Mouse (Mus musculus): Measurements from ENCODE around the gene Sh3bp5l. TPM values are rescaled to one million over a fixed set of nuclear protein-coding genes. Genes with fewer than 3 reads are reported as not detected.

Gene Sh3bp5l
- polyA plus RNA-seq (2012; ENCODE audit: insufficient read depth, insufficient read length, missing spikeins) = 17.3 and 19.2 TPM in 2 replicates

DNA sequence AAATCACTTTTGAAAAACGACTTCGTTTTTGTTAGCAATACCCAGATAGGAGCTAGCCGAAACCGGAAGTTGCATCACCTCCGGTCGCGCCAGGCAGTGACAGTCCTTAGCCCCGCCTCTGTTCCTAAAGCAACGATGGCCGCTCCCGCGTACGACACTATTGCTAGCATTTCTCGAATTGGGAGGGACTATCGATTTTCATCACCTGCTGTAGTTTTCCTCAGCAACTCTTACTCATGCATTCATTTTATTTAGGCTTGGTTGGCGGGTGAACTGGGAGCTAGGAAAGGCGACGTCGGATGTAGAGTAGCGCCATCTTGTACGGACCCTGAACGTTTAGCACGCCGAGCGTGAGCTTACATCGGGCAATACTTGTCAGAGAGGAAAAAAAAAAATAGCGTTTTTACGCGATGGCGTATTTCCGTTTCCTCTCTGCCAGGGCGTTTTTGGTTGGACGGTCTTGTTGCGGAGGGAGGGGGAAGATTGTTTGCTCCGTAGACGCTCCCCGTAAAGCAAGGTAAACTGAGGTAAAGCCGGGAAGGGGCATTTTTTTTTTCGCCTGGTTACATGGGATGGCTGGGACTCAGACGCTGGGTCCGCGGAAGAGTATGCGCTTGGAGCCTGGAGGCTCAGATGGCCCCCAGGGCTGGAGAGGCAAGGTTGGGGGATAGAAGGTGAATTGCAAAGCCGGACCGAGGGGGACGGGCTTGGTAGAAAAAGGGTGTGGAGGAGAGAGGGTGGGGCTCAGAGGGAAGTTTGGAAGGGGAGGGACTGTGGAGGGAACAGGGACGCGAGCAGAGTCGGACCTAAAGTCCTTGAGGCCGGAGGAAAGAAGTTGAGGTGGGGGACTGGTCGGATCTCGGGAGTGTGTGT is at the start of gene Sh3bp5l, which contains the start of gene Zfp672:
Gene Sh3bp5l, plus strand, starts transcription at position 449 of the 873 bp plus-strand sequence.
Gene Zfp672, minus strand, starts transcription at position 64 of the 873 bp plus-strand sequence.
- H3K4me1 ChIP-seq (ENCODE audit: control insufficient read depth, insufficient read depth, low read length) = peaks cover 22% of the 10 kb centered on the region

DNA sequence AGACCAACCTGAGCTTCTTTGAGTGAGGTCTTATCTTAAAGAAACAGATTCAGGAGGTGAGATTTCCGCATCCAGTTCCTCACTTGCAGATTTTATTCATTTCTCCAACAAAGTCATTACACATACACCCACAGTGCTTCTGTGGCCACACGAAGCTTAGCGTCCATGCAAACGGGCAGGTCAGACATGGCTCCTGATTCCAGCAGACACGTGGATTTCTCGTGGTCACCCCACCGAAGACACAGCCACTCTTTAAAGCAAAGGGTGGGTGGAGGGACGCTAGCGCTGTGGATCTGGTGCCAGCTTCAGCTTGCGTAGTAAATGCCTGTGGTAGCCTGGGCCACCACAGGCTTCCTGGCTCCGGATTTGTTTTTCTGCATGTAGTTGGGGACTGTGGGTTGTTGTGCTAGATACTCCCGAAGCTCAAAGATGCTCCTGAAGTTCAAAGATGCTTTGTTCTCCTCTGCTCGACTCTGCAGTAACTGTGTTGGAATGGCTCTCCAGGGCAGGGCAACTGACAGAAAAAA is 48.5 kb upstream of the Sh3bp5l start:
- H3K27ac ChIP-seq (ENCODE audit: insufficient read depth, low read depth, low read length) = peak overlapping the region; percentile 28; the same call in 1 of the 2 replicates
- peaks cover 15% of the 10 kb centered on the region for H3K4me1 ChIP-seq (ENCODE audit: control insufficient read depth, insufficient read depth, low read length)
- TF ChIP-seq POLR2A (IDR thresholded peaks at IDR 0.05; ENCODE audit: borderline replicate concordance, low read depth, low read length) = no peak
- no peak for TF ChIP-seq CTCF (IDR thresholded peaks at IDR 0.05; ENCODE audit: low read depth, low read length)
- H3K4me3 ChIP-seq (ENCODE audit: insufficient read depth, low read length) = no peak overlapping the region

More for the DNA sequence above, at the start of gene Sh3bp5l, which contains the start of gene Zfp672:
- TF ChIP-seq CTCF (IDR thresholded peaks at IDR 0.05; ENCODE audit: low read depth, low read length) (no peak), POLR2A (IDR thresholded peaks at IDR 0.05; ENCODE audit: borderline replicate concordance, low read depth, low read length) (no peak)
- Histone ChIP-seq H3K27ac (ENCODE audit: insufficient read depth, low read depth, low read length) (peak within 1 kb of the TSS; percentile 82), H3K4me3 (ENCODE audit: insufficient read depth, low read length) (peak within 1 kb of the TSS; percentile 91)

DNA sequence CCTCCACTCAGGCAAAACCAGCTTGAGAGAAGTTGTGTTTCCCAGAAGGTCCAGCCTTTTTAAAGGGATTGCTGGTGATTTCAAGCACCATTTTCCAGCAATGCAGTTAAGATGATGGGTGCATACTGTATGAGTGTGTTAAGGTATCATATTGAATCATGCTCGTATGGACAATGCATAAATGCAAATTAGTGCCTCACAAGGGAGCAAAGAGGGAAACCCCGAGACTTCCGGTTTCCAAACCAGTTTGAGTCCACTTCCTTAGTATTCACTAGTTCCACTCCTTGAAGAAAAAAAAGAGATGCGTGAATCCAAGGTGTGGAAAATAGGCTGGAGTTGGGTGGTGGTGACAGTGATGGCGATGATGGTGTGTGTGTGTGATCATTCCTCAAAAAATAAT is 48.0 kb upstream of the Sh3bp5l start:
- no peak for TF ChIP-seq CTCF (IDR thresholded peaks at IDR 0.05; ENCODE audit: low read depth, low read length)
- Histone ChIP-seq H3K27ac (ENCODE audit: insufficient read depth, low read depth, low read length) (peak overlapping the region; percentile 28; the same call in 1 of the 2 replicates), H3K4me3 (ENCODE audit: insufficient read depth, low read length) (no peak overlapping the region), H3K4me1 (ENCODE audit: control insufficient read depth, insufficient read depth, low read length) (peaks cover 15% of the 10 kb centered on the region)

- Histone ChIP-seq H3K27ac (ENCODE audit: insufficient read depth, low read depth, low read length) (no peak overlapping the region), H3K4me3 (ENCODE audit: insufficient read depth, low read length) (no peak overlapping the region), H3K4me1 (ENCODE audit: control insufficient read depth, insufficient read depth, low read length) (no peaks in the 10 kb centered on the region)
- TF ChIP-seq POLR2A (IDR thresholded peaks at IDR 0.05; ENCODE audit: borderline replicate concordance, low read depth, low read length) (no peak), CTCF (IDR thresholded peaks at IDR 0.05; ENCODE audit: low read depth, low read length) (no peak)
Measured at GRCm38 (mm10) chr11:58289992-58290682, 40.4 kb upstream of the Sh3bp5l start.

GRCm38 (mm10) chr11:58290812-58291211 is 39.7 kb upstream of the Sh3bp5l start:
- Histone ChIP-seq H3K4me1 (ENCODE audit: control insufficient read depth, insufficient read depth, low read length) (no peaks in the 10 kb centered on the region), H3K27ac (ENCODE audit: insufficient read depth, low read depth, low read length) (no peak overlapping the region), H3K4me3 (ENCODE audit: insufficient read depth, low read length) (no peak overlapping the region)
- TF ChIP-seq CTCF (IDR thresholded peaks at IDR 0.05; ENCODE audit: low read depth, low read length) = no peak
- TF ChIP-seq POLR2A (IDR thresholded peaks at IDR 0.05; ENCODE audit: borderline replicate concordance, low read depth, low read length) = no peak

- Histone ChIP-seq H3K4me1 (ENCODE audit: control insufficient read depth, insufficient read depth, low read length) (no peaks in the 10 kb centered on the region), H3K4me3 (ENCODE audit: insufficient read depth, low read length) (no peak overlapping the region), H3K27ac (ENCODE audit: insufficient read depth, low read depth, low read length) (no peak overlapping the region)
- no peak for TF ChIP-seq CTCF (IDR thresholded peaks at IDR 0.05; ENCODE audit: low read depth, low read length)
- TF ChIP-seq POLR2A (IDR thresholded peaks at IDR 0.05; ENCODE audit: borderline replicate concordance, low read depth, low read length) = no peak
Measured at GRCm38 (mm10) chr11:58292791-58293190, 37.7 kb upstream of the Sh3bp5l start.

GRCm38 (mm10) chr11:58297396-58297795 is 33.1 kb upstream of the Sh3bp5l start:
- Histone ChIP-seq H3K4me3 (ENCODE audit: insufficient read depth, low read length) (no peak overlapping the region), H3K4me1 (ENCODE audit: control insufficient read depth, insufficient read depth, low read length) (no peaks in the 10 kb centered on the region), H3K27ac (ENCODE audit: insufficient read depth, low read depth, low read length) (no peak overlapping the region)
- TF ChIP-seq POLR2A (IDR thresholded peaks at IDR 0.05; ENCODE audit: borderline replicate concordance, low read depth, low read length) = no peak
- no peak for TF ChIP-seq CTCF (IDR thresholded peaks at IDR 0.05; ENCODE audit: low read depth, low read length)

DNA sequence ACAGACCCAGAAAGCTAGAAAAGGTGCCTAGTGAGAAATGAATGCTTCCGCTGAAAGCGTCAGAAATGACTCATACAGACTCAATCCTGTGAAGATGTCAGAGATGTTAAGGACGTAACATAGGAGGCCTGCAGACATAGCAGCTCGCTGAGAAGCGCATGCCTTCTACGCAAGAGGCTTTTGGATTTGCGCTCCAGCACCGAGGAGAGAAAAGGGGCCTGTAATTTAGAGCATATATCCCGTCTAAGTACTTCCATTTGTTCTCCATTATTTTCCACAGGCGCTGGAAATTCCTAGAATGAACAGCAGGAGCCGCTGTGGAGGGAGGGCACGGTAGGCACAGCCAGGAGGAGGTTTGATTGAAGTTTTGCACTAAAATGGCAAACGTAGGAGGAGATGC is 29.5 kb upstream of the Sh3bp5l start:
- no peak overlapping the region for H3K27ac ChIP-seq (ENCODE audit: insufficient read depth, low read depth, low read length)
- peaks cover 4% of the 10 kb centered on the region; the same call in 1 of the 2 replicates for H3K4me1 ChIP-seq (ENCODE audit: control insufficient read depth, insufficient read depth, low read length)
- peak overlapping the region; percentile 73 for H3K4me3 ChIP-seq (ENCODE audit: insufficient read depth, low read length)
- TF ChIP-seq POLR2A (IDR thresholded peaks at IDR 0.05; ENCODE audit: borderline replicate concordance, low read depth, low read length) (no peak), CTCF (IDR thresholded peaks at IDR 0.05; ENCODE audit: low read depth, low read length) (peak; percentile 82)

DNA sequence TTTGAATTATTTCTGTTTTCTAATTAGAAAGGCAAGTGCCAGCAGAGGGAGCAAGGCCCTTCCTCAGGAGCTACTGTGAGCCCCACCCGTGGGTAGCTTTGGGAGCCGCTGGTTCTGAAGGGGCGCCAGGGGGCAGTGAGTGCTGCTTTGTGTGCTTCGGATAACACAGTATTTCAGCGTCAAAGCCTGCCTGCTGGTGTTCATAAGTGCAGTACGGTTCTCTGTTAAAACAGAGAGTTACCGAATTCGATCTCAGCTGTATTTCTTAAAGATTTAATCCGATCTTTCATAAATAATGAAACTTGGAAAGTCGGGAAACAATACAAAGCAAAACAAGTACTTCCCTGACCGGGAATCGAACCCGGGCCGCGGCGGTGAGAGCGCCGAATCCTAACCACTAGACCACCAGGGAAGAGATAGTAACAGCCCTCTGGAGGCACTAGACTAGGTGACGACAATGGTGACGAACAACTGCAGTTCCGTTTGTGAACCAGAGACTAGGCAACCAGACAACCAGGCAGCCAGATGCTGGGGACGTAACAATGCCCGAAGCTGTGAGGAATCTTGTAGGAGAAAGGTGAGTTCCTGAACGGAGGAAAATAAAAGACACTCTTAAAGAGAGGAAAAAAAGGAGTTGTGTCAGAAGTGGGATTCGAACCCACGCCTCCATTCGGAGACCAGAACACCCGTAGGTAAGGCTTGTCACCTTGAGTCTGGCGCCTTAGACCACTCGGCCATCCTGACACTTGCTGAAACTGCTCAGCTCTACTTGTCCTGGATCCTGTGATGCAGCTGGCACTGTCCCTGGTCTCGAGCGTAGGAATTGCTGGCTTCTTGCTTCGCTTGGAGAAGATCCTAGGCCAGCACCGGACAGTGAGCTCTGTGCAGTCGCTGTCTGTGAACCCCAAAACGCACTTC is 28.4 kb upstream of the Sh3bp5l start:
- TF ChIP-seq CTCF (IDR thresholded peaks at IDR 0.05; ENCODE audit: low read depth, low read length) = peak; percentile 54
- no peak for TF ChIP-seq POLR2A (IDR thresholded peaks at IDR 0.05; ENCODE audit: borderline replicate concordance, low read depth, low read length)
- H3K4me1 ChIP-seq (ENCODE audit: control insufficient read depth, insufficient read depth, low read length) = peaks cover 8% of the 10 kb centered on the region; the same call in 1 of the 2 replicates
- peak overlapping the region; percentile 73 for H3K4me3 ChIP-seq (ENCODE audit: insufficient read depth, low read length)
- peak overlapping the region; percentile 62 for H3K27ac ChIP-seq (ENCODE audit: insufficient read depth, low read depth, low read length)

Data from bone marrow macrophage, adult 2 months (primary cell).